Comparison of ENCODE assay signal across 10 mouse cellular contexts in the genomic region with DNA sequence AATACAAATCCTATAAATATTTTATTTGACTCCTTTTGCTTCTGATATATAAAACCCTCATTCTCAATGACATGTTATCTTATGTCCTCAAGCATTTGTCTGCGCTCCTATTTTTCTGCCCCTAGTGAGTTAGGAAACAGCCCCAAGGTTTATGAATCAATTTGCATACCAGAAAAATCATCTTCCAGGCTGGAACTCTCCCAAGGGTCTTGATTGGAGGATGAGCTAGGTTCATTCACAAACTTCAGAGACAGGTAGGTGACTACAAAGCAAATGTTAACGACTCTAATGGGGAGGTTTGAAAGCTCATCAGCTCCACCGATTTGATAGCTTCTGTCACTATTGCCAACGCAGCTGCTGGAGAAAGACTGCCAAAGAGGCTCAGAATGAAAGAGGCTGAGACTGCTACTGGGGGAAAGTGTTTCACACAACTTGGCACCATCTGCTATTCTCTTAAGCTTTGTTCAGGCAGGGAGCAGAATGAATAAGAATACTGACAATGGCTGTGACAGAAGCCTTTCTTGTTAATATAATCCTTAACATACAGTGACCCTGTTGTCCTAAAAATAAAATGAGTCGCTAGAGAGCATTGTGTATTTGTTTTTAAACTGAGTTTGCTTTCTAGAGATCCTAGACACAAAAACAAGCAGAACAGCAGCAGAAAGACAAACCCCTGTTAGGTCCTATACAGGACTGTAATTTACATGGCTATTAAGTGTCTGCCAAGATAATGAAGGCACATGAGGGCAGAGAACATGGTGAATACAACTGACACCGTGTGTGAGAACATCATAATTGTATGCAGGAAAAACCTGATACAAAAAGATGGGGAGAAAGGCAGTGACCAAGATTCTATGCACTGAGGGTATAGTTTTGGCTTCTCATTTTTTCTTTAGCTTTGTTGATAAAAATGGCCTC.
DNase-seq lines count a peak whose midpoint lies in the region; TF ChIP-seq lines count a peak whose summit lies in the region.
"Had no signal": no experiment of that assay in that cellular context is flagged by ENCODE, and none has a peak within 500 bp of the region (broad histone marks: within the 10 kb centered on the region; RNA-seq: fewer than 3 reads in every experiment).

No protein-coding gene starts in this region.

- H3K9ac ChIP-seq in heart, adult 2 months (ENCODE audit: low read depth, low read length), result no peak overlapping the region

- no peak for TF ChIP-seq POLR2A in heart, adult 2 months (IDR thresholded peaks at IDR 0.05; ENCODE audit: insufficient read depth, low read depth, low read length)

- no peaks in the 10 kb centered on the region for H3K36me3 ChIP-seq in hindbrain, embryonic 10.5 days
- no peaks in the 10 kb centered on the region for H3K36me3 ChIP-seq in heart, adult 2 months (ENCODE audit: control insufficient read depth, insufficient read depth, low read length)

- peak overlapping the region; percentile 66; the same call in 1 of the 2 replicates for H3K27ac ChIP-seq in hindbrain, embryonic 10.5 days
- no peak overlapping the region for H3K27ac ChIP-seq in heart, adult 2 months

- H3K27me3 ChIP-seq in hindbrain, embryonic 10.5 days (ENCODE audit: insufficient read depth, poor library complexity, severe bottlenecking), result no peaks in the 10 kb centered on the region
- H3K27me3 ChIP-seq in heart, adult 2 months (ENCODE audit: control insufficient read depth, insufficient read depth, low read length), result no peaks in the 10 kb centered on the region

- intact Hi-C loops in heart, adult 2 months (cut with DNase I), result no loop called here

- peaks cover 10% of the 10 kb centered on the region for H3K4me1 ChIP-seq in hindbrain, embryonic 10.5 days (replicated peaks)
- H3K4me1 ChIP-seq in heart, adult 2 months (ENCODE audit: control insufficient read depth, insufficient read depth, low read length), result no peaks in the 10 kb centered on the region

- 50% methylated on average over 6 of the region's 6 CpGs for WGBS in hindbrain, embryonic 10.5 days
- 58% methylated on average over 6 of the region's 6 CpGs for WGBS in heart, adult 2 months

- no peaks in the 10 kb centered on the region for H3K9me3 ChIP-seq in hindbrain, embryonic 10.5 days

- DNase-seq in cerebellum, postnatal 25 days, result peak; percentile 12 to 28
- no peak for DNase-seq in cerebellum, adult 9-11 months
- DNase-seq in hindbrain, embryonic 10.5 days (ENCODE audit: low spot score), result peak; percentile 4
- peak; percentile 10 to 34 for DNase-seq in left cerebral cortex, adult 9 months (ENCODE audit: low spot score in 2 of 2)
- DNase-seq in right cerebral cortex, adult 18-20 months, result peak; percentile 36
- DNase-seq in kidney, adult 9 months, result no peak
- DNase-seq in adrenal gland, adult 8-10 months, result no peak
- no peak for DNase-seq in heart, adult 2 months
- DNase-seq: lung, postnatal 10 days had no signal

- no peak for TF ChIP-seq EP300 in heart, adult 2 months (IDR thresholded peaks at IDR 0.05; ENCODE audit: insufficient read depth, low read depth, low read length)

- H3K4me3 ChIP-seq in hindbrain, embryonic 10.5 days, result no peak overlapping the region
- no peak overlapping the region for H3K4me3 ChIP-seq in heart, adult 2 months
- H3K4me3 ChIP-seq: erythroblast, embryonic 14.5 days had no signal

- no peaks in the 10 kb centered on the region for H3K79me2 ChIP-seq in heart, adult 2 months (replicated peaks; ENCODE audit: control insufficient read depth, insufficient read depth, low read length)

- TF ChIP-seq CTCF in heart, adult 2 months (IDR thresholded peaks at IDR 0.05), result no peak

Comparison
In these comparisons a context has a peak if more than half of its experiments do, and no peak if none do; other contexts are left out.
1. DNase-seq: peak in cerebellum, postnatal 25 days (2 of 2), hindbrain, embryonic 10.5 days (single experiment), left cerebral cortex, adult 9 months (2 of 2) and right cerebral cortex, adult 18-20 months (single experiment); none in cerebellum, adult 9-11 months (single experiment), kidney, adult 9 months (single experiment), adrenal gland, adult 8-10 months (single experiment) and heart, adult 2 months (0 of 2).